Mouse (Mus musculus) liver, postnatal 0 days (tissue): ENCODE measurements around the gene Ints4. TPM values are rescaled to one million over a fixed set of nuclear protein-coding genes. Genes with fewer than 3 reads are reported as not detected.

ENCODE experiments used
- ATAC-seq: fragments of 200-750 bp; cut with Nextera tagmentation; 2 replicates; pipeline ENCODE4 v1.8.0; 2017; ENCODE audit warnings: mild to moderate bottlenecking, moderate library complexity
- DNase-seq: peaks from one replicate; pipeline ENCODE4 v3.0.0-alpha.2; 2016
- H3K27ac ChIP-seq: fragments of 300-500 bp; sonication (generic); 2 replicates; pipeline ENCODE4 v1.5.1; 2014; ENCODE audit warnings: antibody characterized with exemption, moderate library complexity, mild to moderate bottlenecking, low read depth
- H3K27me3 ChIP-seq: fragments of 300-500 bp; sonication (generic); 2 replicates; pipeline ENCODE4 v1.6.1; 2014; ENCODE audit warnings: low read length, control low read depth, mixed read lengths; ENCODE audit not compliant: insufficient read depth
- H3K36me3 ChIP-seq: fragments of 300-500 bp; sonication (generic); replicated peaks from 2 replicates; pipeline ENCODE4 v1.6.1; 2014; ENCODE audit warnings: mild to moderate bottlenecking, control low read depth, low read length, moderate library complexity, mixed read lengths; ENCODE audit not compliant: insufficient read depth
- H3K4me1 ChIP-seq: fragments of 300-500 bp; sonication (generic); 2 replicates; pipeline ENCODE4 v1.6.1; 2014; ENCODE audit warnings: antibody characterized with exemption, mild to moderate bottlenecking, control low read depth; ENCODE audit not compliant: insufficient read depth
- H3K4me2 ChIP-seq: fragments of 300-500 bp; sonication (generic); 2 replicates; pipeline ENCODE4 v1.6.1; 2014; ENCODE audit warnings: low read depth, mild to moderate bottlenecking, low read length, moderate library complexity, mixed read lengths
- H3K4me3 ChIP-seq: fragments of 300-500 bp; sonication (generic); 2 replicates; pipeline ENCODE4 v1.5.1; 2014; ENCODE audit warnings: low read depth, low read length
- H3K9ac ChIP-seq: fragments of 300-500 bp; sonication (generic); replicated peaks from 2 replicates; pipeline ENCODE4 v1.6.1; 2014; ENCODE audit warnings: mild to moderate bottlenecking, moderate library complexity
- H3K9me3 ChIP-seq: fragments of 300-500 bp; sonication (generic); 2 replicates; pipeline ENCODE4 v1.6.1; 2016; ENCODE audit warnings: mild to moderate bottlenecking, control low read depth, low read length, mixed read lengths
- CTCF ChIP-seq: sonication (generic); IDR thresholded peaks from 2 replicates; pipeline ENCODE4 v1.5.1; 2016; ENCODE audit warnings: antibody characterized with exemption, low read depth
- EP300 ChIP-seq: IDR thresholded peaks from 2 replicates; pipeline ENCODE4 v1.6.1; 2016; ENCODE audit warnings: antibody characterized with exemption, low read depth, mild to moderate bottlenecking
- WGBS: fragments of 180-500 bp; shearing (Covaris S2); extraction: QIAGEN DNeasy Blood & Tissue Kit; methylation state at CpG from one replicate; pipeline ENCODE4 v1.1.7; 2014; ENCODE audit not compliant: insufficient replicate concordance; 5-methylcytosine and 5-hydroxymethylcytosine counted together
- polyA plus RNA-seq: library from polyadenylated mRNA; unstranded; fragments of >200 nt; fragmentation: Nextera tagmentation; extraction: Ambion mirVana; gene quantifications from 2 replicates; pipeline ENCODE4 v1.2.1, GENCODE M21; 2015

Ints4 gene
- polyA plus RNA-seq, 1 experiment from 2014 or later, result 10.3 TPM

DNA sequence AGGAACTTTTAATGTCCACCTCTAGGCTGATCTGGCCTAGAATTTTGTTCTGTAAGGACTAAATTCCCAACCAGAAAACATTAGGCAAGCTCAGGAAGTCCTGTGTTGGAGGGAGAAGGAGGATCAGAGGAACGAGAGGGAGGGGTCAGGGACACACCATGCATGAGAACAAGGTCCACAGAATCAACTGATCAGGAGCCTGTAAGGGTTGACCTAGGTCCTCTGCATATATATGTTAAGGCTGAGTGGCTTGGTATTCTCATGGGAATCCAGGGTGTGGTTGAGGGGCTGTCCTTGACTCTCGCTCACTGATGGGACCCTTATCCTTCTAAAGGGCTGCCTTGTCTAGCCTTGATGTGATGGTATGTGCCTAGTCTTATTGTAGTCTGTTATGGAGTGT lies 82.8 kb downstream of the Ints4 start:
- Histone ChIP-seq H3K9me3 (no peaks in the 10 kb centered on the region), H3K4me2 (no peak overlapping the region), H3K4me1 (no peaks in the 10 kb centered on the region), H3K36me3 (no peaks in the 10 kb centered on the region), H3K27me3 (no peaks in the 10 kb centered on the region), H3K4me3 (no peak overlapping the region), H3K27ac (no peak overlapping the region), H3K9ac (no peak overlapping the region)
- DNase-seq, result no peak
- TF ChIP-seq EP300, result no peak
- TF ChIP-seq CTCF, result no peak
- WGBS, result 75% methylated on average over 2 of the region's 2 CpGs
- no peak for ATAC-seq

DNA sequence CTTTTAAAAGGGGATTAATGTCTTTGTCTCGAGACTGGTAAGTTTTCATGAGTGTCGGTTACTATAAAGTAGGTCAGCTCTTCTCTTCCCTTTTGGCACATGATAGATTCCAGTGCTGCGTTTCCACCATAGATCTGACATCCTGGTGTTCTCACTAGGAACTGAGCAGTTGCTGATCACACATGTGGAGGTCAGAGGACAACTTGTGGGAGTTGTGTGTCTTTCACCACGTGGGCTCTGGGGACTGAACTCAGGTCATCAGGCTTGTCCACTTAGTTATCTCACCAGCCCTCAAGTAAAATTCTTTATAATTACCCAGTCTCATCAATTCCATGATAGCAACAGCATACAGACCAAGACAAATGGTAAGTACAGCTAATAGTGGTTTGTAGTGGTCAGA lies 88.6 kb downstream of the Ints4 start:
- TF ChIP-seq CTCF, result no peak
- no peak for TF ChIP-seq EP300
- Histone ChIP-seq H3K9ac (no peak overlapping the region), H3K4me3 (no peak overlapping the region), H3K27me3 (no peaks in the 10 kb centered on the region), H3K36me3 (no peaks in the 10 kb centered on the region; the same call in 1 of the 2 replicates), H3K9me3 (no peaks in the 10 kb centered on the region), H3K27ac (no peak overlapping the region), H3K4me1 (peaks cover 4% of the 10 kb centered on the region; the same call in 1 of the 2 replicates), H3K4me2 (no peak overlapping the region)
- ATAC-seq (peak; percentile 72), DNase-seq (no peak)
- 77% methylated on average over 4 of the region's 4 CpGs for WGBS

DNA sequence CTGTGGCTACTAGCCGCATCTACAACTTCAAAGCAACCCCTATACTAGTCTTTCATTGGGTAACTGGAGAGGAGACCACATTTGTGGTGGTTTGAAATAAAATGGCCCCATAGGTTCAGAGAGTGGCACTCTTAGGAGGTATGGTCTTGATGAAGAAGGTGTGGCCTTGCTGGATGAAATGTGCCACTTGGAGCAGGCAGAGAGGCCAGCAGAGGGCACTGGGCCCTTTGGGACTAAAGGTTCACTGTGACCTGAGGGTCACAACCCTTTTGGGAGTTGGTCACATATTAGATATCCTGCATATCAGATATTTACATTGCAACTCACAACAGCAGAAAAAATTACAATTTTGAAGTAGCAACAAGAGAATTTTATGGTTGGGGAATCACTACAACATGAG lies 89.6 kb downstream of the Ints4 start:
- no peak overlapping the region for H3K27ac ChIP-seq
- no peak overlapping the region for H3K9ac ChIP-seq
- 78% methylated on average over 1 of the region's 1 CpGs for WGBS
- H3K9me3 ChIP-seq, result no peaks in the 10 kb centered on the region
- peaks cover 4% of the 10 kb centered on the region; the same call in 1 of the 2 replicates for H3K4me1 ChIP-seq
- ATAC-seq, result peak; percentile 44; the same call in 1 of the 2 replicates
- H3K36me3 ChIP-seq, result no peaks in the 10 kb centered on the region; the same call in 1 of the 2 replicates
- no peak overlapping the region for H3K4me3 ChIP-seq
- peak; percentile 41 for DNase-seq
- TF ChIP-seq EP300 (no peak), CTCF (peak; percentile 69)
- H3K27me3 ChIP-seq, result no peaks in the 10 kb centered on the region
- H3K4me2 ChIP-seq, result no peak overlapping the region

DNA sequence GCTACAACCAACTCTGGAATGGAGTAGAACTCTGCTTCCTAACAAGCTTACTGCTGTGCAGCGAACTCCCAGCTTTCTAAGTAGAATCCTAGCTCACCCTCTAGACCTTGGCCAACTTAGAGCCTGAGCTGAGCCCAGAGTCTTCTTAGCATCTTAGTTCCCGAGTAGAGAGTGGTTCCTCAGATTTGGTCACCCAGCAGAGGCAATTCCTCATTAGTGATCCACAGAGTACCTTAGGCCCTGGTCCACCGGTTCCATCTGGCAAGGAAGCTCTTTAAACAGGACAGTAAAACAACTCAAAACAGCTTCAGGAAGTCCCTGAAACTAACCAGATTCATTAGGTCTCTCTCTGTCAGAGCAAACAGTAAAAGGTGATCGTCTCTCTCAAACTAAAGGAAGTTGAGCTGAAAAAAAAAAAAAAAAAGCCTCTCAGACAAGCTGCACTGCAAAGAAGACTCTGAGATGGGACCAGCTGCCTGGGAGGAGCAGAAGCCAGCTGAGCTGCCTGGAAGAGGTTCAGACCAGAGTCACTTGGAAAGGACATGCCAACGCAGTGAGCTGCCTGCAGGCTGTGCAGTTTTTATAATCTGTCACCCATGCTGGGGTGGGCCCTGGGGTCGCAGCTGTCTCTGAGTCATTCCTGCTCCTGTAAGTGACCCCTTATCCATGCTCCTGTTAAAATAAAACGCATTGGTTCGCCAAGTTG lies 97.8 kb downstream of the Ints4 start:
- ATAC-seq (no peak), DNase-seq (peak; percentile 31)

DNA sequence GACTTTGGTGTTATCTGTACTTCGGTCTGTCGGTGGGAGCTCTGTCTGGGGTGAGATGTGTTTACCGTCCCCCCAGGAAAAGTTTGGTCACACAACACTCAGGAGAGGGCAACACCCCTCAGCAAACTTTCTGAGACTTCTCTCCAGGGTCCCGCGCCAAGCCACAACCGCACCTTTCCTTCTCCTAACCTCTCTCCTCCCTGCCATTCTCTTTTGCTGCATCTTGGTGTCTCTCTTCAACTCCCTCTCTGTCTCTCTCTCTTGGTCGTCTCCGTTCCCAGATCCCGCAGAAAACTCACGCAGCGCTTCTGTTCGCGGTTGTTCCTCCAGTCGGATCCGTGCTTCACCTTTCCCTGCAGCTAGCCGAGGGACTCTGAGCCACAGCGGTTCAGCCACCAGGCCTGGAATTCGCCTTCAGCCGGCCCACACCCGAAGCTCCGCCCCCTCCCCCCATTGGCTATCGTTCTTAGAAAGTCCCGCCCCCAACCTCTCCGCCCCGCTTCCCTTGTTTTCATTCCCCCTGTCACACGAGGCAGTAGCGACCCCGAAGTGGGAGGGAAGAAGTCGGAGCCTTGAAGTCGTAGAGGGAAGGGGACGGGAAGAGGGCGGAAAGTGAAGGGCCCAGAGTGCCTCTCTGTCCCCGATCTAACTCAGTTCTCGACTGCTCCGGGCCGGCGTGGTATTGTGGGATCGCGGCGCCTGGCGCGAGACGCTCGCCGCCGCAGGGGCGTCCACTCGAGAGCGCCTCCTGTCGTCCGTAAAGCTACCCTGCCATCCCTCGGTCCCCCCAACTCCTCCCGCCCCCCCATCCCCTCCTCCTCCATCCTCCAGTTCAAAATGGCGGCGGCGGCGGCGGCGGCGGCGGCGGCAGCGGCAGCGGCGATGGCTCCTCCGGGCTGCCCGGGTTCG lies 98.6 kb downstream of the Ints4 start, which contains the start of the genes Aamdc and Rsf1:
TSS of gene Aamdc (minus strand) at position 431 of the 909 bp plus-strand sequence.
TSS of gene Rsf1 (plus strand) at position 823 of the 909 bp plus-strand sequence.
- ATAC-seq, result peak; percentile 91
- Histone ChIP-seq H3K9me3 (no peaks in the 10 kb centered on the region), H3K36me3 (no peaks in the 10 kb centered on the region), H3K4me3 (peak within 1 kb of the TSS; percentile 94), H3K9ac (peak within 1 kb of the TSS; percentile 94), H3K27ac (peak within 1 kb of the TSS; percentile 96), H3K4me1 (peaks cover 15% of the 10 kb centered on the region), H3K4me2 (peak within 1 kb of the TSS; percentile 96), H3K27me3 (no peaks in the 10 kb centered on the region)
- peak; percentile 37; the same call in 1 of the 2 replicates for TF ChIP-seq EP300
- peak; percentile 86 for TF ChIP-seq CTCF
- peak; percentile 98 for DNase-seq
- WGBS, result under 1% methylated on average over 49 of the region's 68 CpGs

More for the DNA sequence above, 97.8 kb downstream of the Ints4 start:
- Histone ChIP-seq H3K27ac (peak overlapping the region; percentile 96), H3K9me3 (no peaks in the 10 kb centered on the region), H3K36me3 (no peaks in the 10 kb centered on the region; the same call in 1 of the 2 replicates), H3K4me1 (peaks cover 14% of the 10 kb centered on the region), H3K9ac (peak overlapping the region; percentile 94), H3K27me3 (no peaks in the 10 kb centered on the region), H3K4me2 (peak overlapping the region; percentile 96), H3K4me3 (peak overlapping the region; percentile 94)
- WGBS, result 30% methylated on average over 8 of the region's 8 CpGs
- TF ChIP-seq CTCF (no peak), EP300 (no peak)
